Mouse (Mus musculus): Measurements from ENCODE around the gene Vwa2.

The Vwa2 gene

GRCm38 (mm10) chr19:56873816-56874600 lies at the start of gene Vwa2:
Gene Vwa2, plus strand, starts transcription at chr19:56874249.
- no peak for DNase-seq (ENCODE audit: low read depth, low spot score)

GRCm38 (mm10) chr19:56826047-56826631 lies 47.9 kb upstream of the Vwa2 start, which contains the start of gene Tdrd1:
Gene Tdrd1, plus strand, starts transcription at chr19:56826209.
- DNase-seq (ENCODE audit: low read depth, low spot score), result no peak

DNA sequence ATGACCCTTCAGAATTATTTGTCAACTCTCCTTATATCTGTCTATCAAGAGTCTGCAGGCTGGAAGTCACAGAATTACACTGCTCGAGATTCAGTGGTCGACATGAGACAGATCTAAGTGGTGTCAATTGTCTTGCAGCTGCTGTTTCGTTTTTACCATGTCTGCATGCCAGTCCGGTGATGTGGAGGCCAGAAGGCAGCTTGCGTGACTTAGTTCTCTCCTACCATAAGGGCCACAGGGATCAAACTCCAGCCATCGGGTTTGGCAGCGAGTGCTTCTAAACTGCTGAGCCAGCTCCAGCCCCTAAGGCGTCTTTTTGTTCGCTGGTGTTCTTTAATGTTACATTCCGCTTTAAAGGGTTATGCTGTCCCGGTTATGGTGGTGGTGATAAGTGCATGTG lies 45.7 kb upstream of the Vwa2 start:
- no peak for DNase-seq (ENCODE audit: low read depth, low spot score)

- no peak for DNase-seq (ENCODE audit: low read depth, low spot score)
Observed at GRCm38 (mm10) chr19:56829267-56829666, 44.8 kb upstream of the Vwa2 start.

GRCm38 (mm10) chr19:56830163-56830562 lies 43.9 kb upstream of the Vwa2 start:
- no peak for DNase-seq (ENCODE audit: low read depth, low spot score)

DNA sequence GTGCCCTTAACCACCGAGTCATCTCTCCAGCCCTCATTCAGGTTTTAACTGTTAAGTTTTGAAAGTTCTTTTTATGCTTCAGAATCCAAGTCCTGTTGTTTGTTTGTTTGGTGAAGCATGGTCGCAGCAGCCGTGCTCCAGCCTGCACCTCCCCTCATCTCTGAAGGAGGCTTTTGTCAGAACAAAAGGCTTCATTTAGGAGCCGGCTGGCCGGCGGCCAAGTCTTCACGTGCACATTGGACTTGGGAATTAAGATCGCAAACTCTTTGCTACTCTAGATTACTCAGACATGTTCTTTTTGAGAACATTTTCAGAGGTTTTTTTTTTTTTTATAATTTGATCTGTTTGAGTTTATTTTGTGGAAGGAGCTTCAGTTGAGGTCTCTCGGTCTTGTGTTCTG lies 38.7 kb upstream of the Vwa2 start:
- DNase-seq (ENCODE audit: low read depth, low spot score), result no peak

GRCm38 (mm10) chr19:56838942-56839706 lies 34.9 kb upstream of the Vwa2 start:
- no peak for DNase-seq (ENCODE audit: low read depth, low spot score)

GRCm38 (mm10) chr19:56842974-56843373 lies 31.1 kb upstream of the Vwa2 start:
- no peak for DNase-seq (ENCODE audit: low read depth, low spot score)

GRCm38 (mm10) chr19:56852590-56852989 lies 21.5 kb upstream of the Vwa2 start:
- no peak for DNase-seq (ENCODE audit: low read depth, low spot score)

DNA sequence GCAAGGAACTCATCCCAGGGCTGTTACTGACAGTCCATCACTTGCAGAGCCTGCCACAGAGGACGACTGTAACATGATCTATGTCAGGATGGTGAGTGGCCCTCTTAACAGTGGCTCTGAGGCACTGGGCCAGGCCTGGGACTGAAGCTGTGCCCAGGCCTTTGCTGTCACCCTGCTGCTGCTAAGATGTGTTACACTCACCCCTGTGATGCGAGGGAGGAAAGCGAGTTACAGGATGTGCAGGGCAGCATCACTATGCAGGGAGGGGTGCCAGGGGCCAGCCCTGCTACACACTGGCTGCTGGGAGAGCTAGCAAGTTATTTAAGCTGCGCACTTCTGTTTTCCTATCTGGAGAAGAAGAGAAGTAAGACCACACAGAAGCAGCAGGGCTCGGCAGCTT lies 17.6 kb upstream of the Vwa2 start:
- DNase-seq (ENCODE audit: low read depth, low spot score), result no peak

- DNase-seq (ENCODE audit: low read depth, low spot score), result no peak
Observed at GRCm38 (mm10) chr19:56867701-56868100, 6.3 kb upstream of the Vwa2 start.

- no peak for DNase-seq (ENCODE audit: low read depth, low spot score)
Observed at GRCm38 (mm10) chr19:56874601-56875315, 709 bp downstream of the Vwa2 start.

- DNase-seq (ENCODE audit: low read depth, low spot score), result no peak
Observed at GRCm38 (mm10) chr19:56877364-56877763, 3.3 kb downstream of the Vwa2 start.

DNA sequence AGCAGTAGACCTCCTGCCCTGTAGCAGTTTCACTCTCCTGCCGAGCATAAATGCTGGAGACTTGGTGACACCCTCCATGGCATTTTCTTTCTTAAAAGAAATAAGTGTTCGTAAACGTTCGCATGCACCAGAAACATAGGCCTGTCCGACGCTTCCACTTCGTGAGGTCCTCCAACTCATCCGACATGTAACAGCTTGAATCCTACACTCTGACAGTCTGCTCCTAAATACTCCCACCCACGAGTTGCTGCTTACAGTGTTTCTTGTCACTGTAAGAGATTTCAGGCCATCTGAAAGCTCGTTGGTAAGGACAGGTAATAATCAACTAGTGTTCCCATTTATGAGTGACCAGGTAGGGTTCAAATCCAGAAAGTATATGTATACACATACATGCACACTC lies 13.8 kb downstream of the Vwa2 start:
- no peak for DNase-seq (ENCODE audit: low read depth, low spot score)

- DNase-seq (ENCODE audit: low read depth, low spot score), result no peak
Observed at GRCm38 (mm10) chr19:56888654-56889053, 14.6 kb downstream of the Vwa2 start.

- no peak for DNase-seq (ENCODE audit: low read depth, low spot score)
Observed at GRCm38 (mm10) chr19:56891438-56891837, 17.4 kb downstream of the Vwa2 start.

DNA sequence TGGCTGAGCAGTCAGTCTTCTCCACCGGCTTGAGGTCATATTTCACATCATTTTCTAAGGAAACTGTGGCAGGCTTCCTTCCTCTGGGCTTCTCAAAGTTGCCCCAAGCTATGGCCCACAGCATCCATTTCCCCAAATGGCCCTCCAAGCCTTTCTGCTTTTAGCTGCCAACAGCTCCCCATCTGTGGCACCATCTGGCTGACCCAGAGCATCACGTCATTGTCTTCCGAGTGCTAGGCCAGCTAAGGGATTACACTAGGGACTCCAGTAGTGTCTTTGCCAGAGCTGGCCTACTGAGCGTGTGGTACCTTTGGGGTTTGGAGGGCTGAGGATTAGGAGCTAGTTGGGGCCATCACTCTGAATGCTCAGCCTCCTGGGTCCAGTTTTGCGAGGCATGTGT lies 18.5 kb downstream of the Vwa2 start:
- DNase-seq (ENCODE audit: low read depth, low spot score), result no peak

- no peak for DNase-seq (ENCODE audit: low read depth, low spot score)
Observed at GRCm38 (mm10) chr19:56893326-56893725, 19.3 kb downstream of the Vwa2 start.

GRCm38 (mm10) chr19:56897654-56898053 lies 23.6 kb downstream of the Vwa2 start:
- no peak for DNase-seq (ENCODE audit: low read depth, low spot score)

DNA sequence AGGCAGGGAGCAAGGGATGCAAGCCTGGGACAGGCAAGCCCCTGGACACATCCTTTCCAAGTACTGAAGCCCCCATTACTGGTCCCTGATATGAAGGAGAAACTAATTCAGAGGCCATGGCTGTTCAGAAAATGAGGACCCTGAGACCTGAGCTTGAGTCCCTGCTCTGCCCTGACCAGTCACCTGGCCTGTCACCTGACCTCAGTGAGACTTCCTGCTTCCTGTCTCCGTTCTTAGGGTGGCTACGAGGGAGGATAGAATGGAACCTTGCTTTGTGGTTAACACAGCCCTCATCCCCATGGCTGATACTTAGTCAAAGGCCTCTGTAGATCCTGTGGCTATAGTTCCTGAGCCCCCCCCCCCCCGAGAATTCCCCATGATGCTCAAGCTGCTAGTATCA lies 30.0 kb downstream of the Vwa2 start:
- DNase-seq (ENCODE audit: low read depth, low spot score), result no peak

DNA sequence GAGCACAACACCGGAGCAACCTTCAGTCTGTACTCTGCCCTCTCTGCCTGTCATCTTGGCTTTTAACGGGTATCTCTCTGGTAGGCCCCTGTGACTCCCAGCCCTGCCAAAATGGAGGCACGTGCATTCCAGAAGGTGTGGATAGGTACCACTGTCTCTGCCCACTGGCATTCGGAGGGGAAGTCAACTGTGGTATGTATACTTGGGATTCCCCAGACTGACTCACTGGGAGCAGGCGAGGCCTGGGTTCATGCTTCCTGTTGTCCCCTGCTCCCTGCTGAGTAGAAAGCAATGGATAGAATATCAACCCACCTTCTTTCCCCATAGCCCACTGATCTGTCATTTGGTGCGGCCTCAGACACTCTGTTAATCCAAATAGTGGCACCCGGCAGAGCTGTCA lies 31.3 kb downstream of the Vwa2 start:
- DNase-seq (ENCODE audit: low read depth, low spot score), result no peak

DNA sequence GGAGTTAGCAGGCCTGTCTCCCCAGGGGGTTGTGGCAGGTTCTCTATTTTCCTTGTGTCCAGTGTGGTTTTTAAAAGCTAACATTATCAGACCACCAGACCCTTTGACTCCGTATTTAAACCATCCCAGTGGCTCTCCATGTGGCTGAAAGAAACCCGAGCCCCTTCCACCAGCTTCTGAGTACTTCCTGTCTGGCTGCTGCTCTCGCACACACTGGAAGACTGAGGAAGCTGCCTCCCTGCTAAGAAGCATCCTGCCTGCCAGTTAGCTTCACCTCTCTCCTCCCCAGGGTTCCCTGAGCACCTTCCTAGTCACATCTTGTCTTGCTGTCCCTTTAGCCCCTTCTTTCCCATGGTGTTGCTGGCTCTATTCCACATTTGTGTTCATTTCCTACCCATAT lies 33.8 kb downstream of the Vwa2 start:
- DNase-seq (ENCODE audit: low read depth, low spot score), result no peak

Data from retina, adult 2 months (tissue).